Mouse (Mus musculus) midbrain, embryonic 12.5 days (tissue): Measurements from ENCODE around the gene Vps35l. TPM values are rescaled to one million over a fixed set of nuclear protein-coding genes. Genes with fewer than 3 reads are reported as not detected.

Experiments
- ATAC-seq: fragments of 200-750 bp; cut with Nextera tagmentation; 2 replicates; pipeline ENCODE4 v1.8.0; 2017; ENCODE audit warnings: low read depth, moderate TSS enrichment, moderate library complexity; ENCODE audit not compliant: low FRiP score
- H3K27ac ChIP-seq: fragments of 300-500 bp; sonication (generic); replicated peaks from 2 replicates; pipeline ENCODE4 v1.5.1; 2016; ENCODE audit warnings: mild to moderate bottlenecking
- H3K27me3 ChIP-seq: fragments of 300-500 bp; sonication (generic); 2 replicates; pipeline ENCODE4 v1.6.1; 2016; ENCODE audit warnings: mild to moderate bottlenecking
- H3K36me3 ChIP-seq: fragments of 300-500 bp; sonication (generic); 2 replicates; pipeline ENCODE4 v1.6.1; 2016
- H3K4me1 ChIP-seq: fragments of 300-500 bp; sonication (generic); 2 replicates; pipeline ENCODE4 v1.6.1; 2016
- H3K4me2 ChIP-seq: fragments of 300-500 bp; sonication (generic); replicated peaks from 2 replicates; pipeline ENCODE4 v1.6.1; 2016; ENCODE audit warnings: mild to moderate bottlenecking, moderate library complexity
- H3K4me3 ChIP-seq: fragments of 300-500 bp; sonication (generic); 2 replicates; pipeline ENCODE4 v1.5.1; 2016; ENCODE audit warnings: mild to moderate bottlenecking
- H3K9ac ChIP-seq: fragments of 300-500 bp; sonication (generic); replicated peaks from 2 replicates; pipeline ENCODE4 v1.6.1; 2016; ENCODE audit warnings: mild to moderate bottlenecking, moderate library complexity
- H3K9me3 ChIP-seq: fragments of 300-500 bp; sonication (generic); 2 replicates; pipeline ENCODE4 v1.6.1; 2016; ENCODE audit warnings: mild to moderate bottlenecking
- WGBS: fragments of 180-500 bp; shearing (Covaris S2); methylation state at CpG from one replicate; pipeline ENCODE4 v1.1.7; 2016; 5-methylcytosine and 5-hydroxymethylcytosine counted together
- polyA plus RNA-seq: library from polyadenylated mRNA; unstranded; fragments of >200 nt; fragmentation: Nextera tagmentation; extraction: Ambion mirVana; gene quantifications from 2 replicates; pipeline ENCODE4 v1.2.1, GENCODE M21; 2016

Gene Vps35l
- polyA plus RNA-seq, 1 experiment from 2014 or later: 95.3 TPM

GRCm38 (mm10) chr7:118765604-118766003, 25.6 kb downstream of the Vps35l start:
- Histone ChIP-seq H3K4me3 (no peak overlapping the region), H3K4me1 (peaks cover 3% of the 10 kb centered on the region; the same call in 1 of the 2 replicates), H3K9me3 (no peaks in the 10 kb centered on the region), H3K9ac (no peak overlapping the region), H3K4me2 (no peak overlapping the region), H3K36me3 (peaks cover 44% of the 10 kb centered on the region), H3K27ac (no peak overlapping the region), H3K27me3 (no peaks in the 10 kb centered on the region)
- 72% methylated on average over 8 of the region's 8 CpGs for WGBS
- no peak for ATAC-seq

- Histone ChIP-seq H3K9ac (no peak overlapping the region), H3K4me1 (peaks cover 3% of the 10 kb centered on the region; the same call in 1 of the 2 replicates), H3K27ac (0 out of 2 replicates have a peak overlapping the region, but pooled peaks have one; percentile 10), H3K36me3 (peaks cover 38% of the 10 kb centered on the region), H3K27me3 (no peaks in the 10 kb centered on the region), H3K9me3 (no peaks in the 10 kb centered on the region), H3K4me2 (no peak overlapping the region), H3K4me3 (no peak overlapping the region)
- ATAC-seq: peak; percentile 54; the same call in 1 of the 2 replicates
- 61% methylated on average over 18 of the region's 18 CpGs for WGBS
These were observed 26.2 kb downstream of the Vps35l start for GRCm38 (mm10) chr7:118766119-118766833.

- H3K9me3 ChIP-seq: no peaks in the 10 kb centered on the region
- no peaks in the 10 kb centered on the region for H3K27me3 ChIP-seq
- no peak overlapping the region for H3K9ac ChIP-seq
- no peak overlapping the region for H3K4me2 ChIP-seq
- 0 out of 2 replicates have a peak overlapping the region, but pooled peaks have one; percentile 10 for H3K27ac ChIP-seq
- ATAC-seq: no peak
- H3K4me1 ChIP-seq: peaks cover 3% of the 10 kb centered on the region; the same call in 1 of the 2 replicates
- H3K36me3 ChIP-seq: peaks cover 32% of the 10 kb centered on the region
- H3K4me3 ChIP-seq: no peak overlapping the region
- WGBS: 90% methylated on average over 5 of the region's 5 CpGs
These were observed 26.8 kb downstream of the Vps35l start for GRCm38 (mm10) chr7:118766834-118767224.

GRCm38 (mm10) chr7:118769208-118769607, 29.2 kb downstream of the Vps35l start:
- no peaks in the 10 kb centered on the region for H3K27me3 ChIP-seq
- WGBS: 91% methylated on average over 8 of the region's 8 CpGs
- peaks cover 3% of the 10 kb centered on the region; the same call in 1 of the 2 replicates for H3K4me1 ChIP-seq
- H3K27ac ChIP-seq: no peak overlapping the region
- H3K9ac ChIP-seq: no peak overlapping the region
- H3K4me2 ChIP-seq: no peak overlapping the region
- no peaks in the 10 kb centered on the region for H3K9me3 ChIP-seq
- H3K4me3 ChIP-seq: no peak overlapping the region
- ATAC-seq: no peak
- peaks cover 26% of the 10 kb centered on the region for H3K36me3 ChIP-seq

- H3K36me3 ChIP-seq: peaks cover 21% of the 10 kb centered on the region
- H3K27ac ChIP-seq: no peak overlapping the region
- ATAC-seq: no peak
- peaks cover 3% of the 10 kb centered on the region; the same call in 1 of the 2 replicates for H3K4me1 ChIP-seq
- no peak overlapping the region for H3K4me3 ChIP-seq
- no peak overlapping the region for H3K9ac ChIP-seq
- H3K9me3 ChIP-seq: no peaks in the 10 kb centered on the region
- H3K4me2 ChIP-seq: no peak overlapping the region
- H3K27me3 ChIP-seq: no peaks in the 10 kb centered on the region
- 65% methylated on average over 1 of the region's 1 CpGs for WGBS
These were observed 29.6 kb downstream of the Vps35l start for GRCm38 (mm10) chr7:118769655-118770054.

GRCm38 (mm10) chr7:118773027-118773426, 33.0 kb downstream of the Vps35l start:
- H3K4me2 ChIP-seq: no peak overlapping the region
- no peak overlapping the region for H3K9ac ChIP-seq
- no peak overlapping the region for H3K27ac ChIP-seq
- H3K4me3 ChIP-seq: no peak overlapping the region
- no peak for ATAC-seq
- H3K36me3 ChIP-seq: peaks cover 25% of the 10 kb centered on the region
- 92% methylated on average over 12 of the region's 12 CpGs for WGBS
- no peaks in the 10 kb centered on the region for H3K4me1 ChIP-seq
- H3K9me3 ChIP-seq: no peaks in the 10 kb centered on the region
- no peaks in the 10 kb centered on the region for H3K27me3 ChIP-seq

- Histone ChIP-seq H3K4me2 (no peak overlapping the region), H3K9ac (no peak overlapping the region), H3K27me3 (no peaks in the 10 kb centered on the region), H3K27ac (no peak overlapping the region; the same call in 1 of the 2 replicates), H3K36me3 (peaks cover 44% of the 10 kb centered on the region), H3K4me1 (no peaks in the 10 kb centered on the region), H3K4me3 (no peak overlapping the region), H3K9me3 (no peaks in the 10 kb centered on the region)
- no peak; the same call in 1 of the 2 replicates for ATAC-seq
- WGBS: 82% methylated on average over 7 of the region's 7 CpGs
These were observed 36.0 kb downstream of the Vps35l start for GRCm38 (mm10) chr7:118775991-118776390.

GRCm38 (mm10) chr7:118776491-118776890, 36.5 kb downstream of the Vps35l start:
- H3K9me3 ChIP-seq: no peaks in the 10 kb centered on the region
- WGBS: 85% methylated on average over 9 of the region's 9 CpGs
- H3K27me3 ChIP-seq: no peaks in the 10 kb centered on the region
- H3K4me3 ChIP-seq: no peak overlapping the region
- no peak overlapping the region; the same call in 1 of the 2 replicates for H3K27ac ChIP-seq
- no peak overlapping the region for H3K4me2 ChIP-seq
- H3K36me3 ChIP-seq: peaks cover 49% of the 10 kb centered on the region
- ATAC-seq: no peak
- no peak overlapping the region for H3K9ac ChIP-seq
- no peaks in the 10 kb centered on the region for H3K4me1 ChIP-seq

- Histone ChIP-seq H3K4me1 (no peaks in the 10 kb centered on the region), H3K9ac (no peak overlapping the region), H3K36me3 (peaks cover 40% of the 10 kb centered on the region), H3K9me3 (no peaks in the 10 kb centered on the region), H3K27me3 (no peaks in the 10 kb centered on the region), H3K27ac (no peak overlapping the region), H3K4me3 (no peak overlapping the region), H3K4me2 (no peak overlapping the region)
- no peak for ATAC-seq
- WGBS: 86% methylated on average over 10 of the region's 10 CpGs
These were observed 37.8 kb downstream of the Vps35l start for GRCm38 (mm10) chr7:118777598-118778394.

GRCm38 (mm10) chr7:118778561-118778960, 38.5 kb downstream of the Vps35l start:
- Histone ChIP-seq H3K4me2 (no peak overlapping the region), H3K27me3 (no peaks in the 10 kb centered on the region), H3K4me3 (no peak overlapping the region), H3K4me1 (no peaks in the 10 kb centered on the region), H3K9ac (no peak overlapping the region), H3K9me3 (no peaks in the 10 kb centered on the region), H3K27ac (0 out of 2 replicates have a peak overlapping the region, but pooled peaks have one; percentile 43), H3K36me3 (peaks cover 34% of the 10 kb centered on the region)
- 71% methylated on average over 6 of the region's 6 CpGs for WGBS
- no peak for ATAC-seq

GRCm38 (mm10) chr7:118783305-118784001, 43.4 kb downstream of the Vps35l start:
- Histone ChIP-seq H3K4me3 (no peak overlapping the region), H3K36me3 (peaks cover 27% of the 10 kb centered on the region), H3K9me3 (no peaks in the 10 kb centered on the region), H3K27me3 (no peaks in the 10 kb centered on the region), H3K4me1 (no peaks in the 10 kb centered on the region), H3K9ac (no peak overlapping the region), H3K27ac (no peak overlapping the region), H3K4me2 (no peak overlapping the region)
- no peak for ATAC-seq
- WGBS: 91% methylated on average over 11 of the region's 11 CpGs
